Mouse (Mus musculus): ENCODE measurements around the gene Olfr1410.

Olfr1410 gene

DNA sequence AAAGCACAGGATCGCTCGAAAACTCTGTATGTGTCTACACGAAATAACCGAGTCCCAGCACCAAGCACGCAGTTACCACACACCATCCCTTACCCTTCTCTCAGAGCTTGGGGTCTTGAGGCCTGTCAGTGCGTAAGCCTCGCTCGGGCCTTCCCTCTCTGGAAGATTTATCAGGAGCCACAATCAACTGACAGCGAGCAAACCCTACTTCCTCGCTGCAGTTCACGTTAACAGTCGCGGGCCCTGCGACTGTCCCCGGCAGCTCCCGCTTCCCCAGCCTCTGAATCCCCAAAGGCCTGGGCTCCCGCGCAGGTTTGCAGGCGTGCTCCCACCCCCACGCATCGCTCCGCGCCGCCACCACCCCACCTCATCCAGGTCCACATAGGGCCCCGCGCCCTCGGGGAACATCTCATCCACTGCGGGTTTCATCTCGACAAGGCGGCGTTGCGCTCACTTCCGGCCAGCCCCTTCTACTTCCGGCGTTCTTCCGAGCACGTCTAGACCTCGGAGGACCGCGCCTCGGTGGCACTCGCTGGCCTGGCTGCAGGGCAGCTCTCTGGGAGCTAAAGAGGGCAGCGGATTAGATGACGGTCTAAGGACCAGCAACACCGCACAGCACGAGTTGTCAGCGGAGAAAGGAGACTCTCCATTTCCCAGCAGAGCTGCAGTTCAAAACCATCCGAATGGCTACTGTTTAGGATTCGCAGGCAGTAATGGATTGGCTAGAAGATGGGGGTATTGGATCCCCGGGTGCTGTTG lies 36.1 kb downstream of the Olfr1410 start, which contains the start of gene Cops9:
Gene Cops9, minus strand, starts transcription at position 472 of the 759 bp plus-strand sequence.
- DNase-seq (ENCODE audit: low spot score): peak; percentile 89

DNA sequence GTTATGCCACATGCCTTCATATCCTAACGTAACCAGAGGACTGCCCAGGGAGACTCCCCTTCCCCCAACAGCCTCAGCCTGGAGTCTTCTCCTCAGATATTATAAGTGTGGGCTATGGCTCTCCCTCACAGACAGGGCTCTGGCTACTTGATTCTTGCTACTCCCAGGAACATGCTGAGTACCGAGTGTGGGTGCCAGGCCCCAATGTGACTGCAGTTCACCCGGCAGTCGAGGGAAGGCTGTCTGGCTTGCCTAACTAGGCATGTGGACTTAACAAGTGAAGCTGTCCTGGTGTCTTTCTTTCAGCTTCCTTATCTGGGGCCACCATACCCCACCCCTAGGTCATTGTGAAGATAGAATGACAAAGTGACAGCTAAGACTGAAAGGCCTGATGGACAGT lies 38.1 kb downstream of the Olfr1410 start:
- DNase-seq (ENCODE audit: low spot score): no peak

DNA sequence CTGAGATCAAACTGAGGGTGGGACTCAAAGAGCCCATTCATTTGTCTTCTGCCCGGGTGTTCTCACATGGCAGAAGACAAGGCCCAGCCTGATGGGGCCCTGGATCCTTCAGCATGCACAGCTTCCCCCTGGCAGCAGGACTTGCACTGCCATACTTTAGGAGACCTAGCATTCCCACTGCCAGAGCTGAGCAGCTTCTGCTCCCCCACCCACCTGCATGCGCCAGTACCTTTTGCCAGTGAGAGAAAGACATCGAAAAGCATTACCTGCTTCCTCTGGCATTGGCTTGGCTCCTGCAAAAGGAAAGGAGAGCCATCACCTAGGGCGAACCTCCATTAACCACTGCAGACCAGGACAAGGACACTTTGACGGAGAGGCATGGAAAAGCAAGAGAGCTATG lies 39.3 kb downstream of the Olfr1410 start:
- no peak for DNase-seq (ENCODE audit: low spot score)

DNA sequence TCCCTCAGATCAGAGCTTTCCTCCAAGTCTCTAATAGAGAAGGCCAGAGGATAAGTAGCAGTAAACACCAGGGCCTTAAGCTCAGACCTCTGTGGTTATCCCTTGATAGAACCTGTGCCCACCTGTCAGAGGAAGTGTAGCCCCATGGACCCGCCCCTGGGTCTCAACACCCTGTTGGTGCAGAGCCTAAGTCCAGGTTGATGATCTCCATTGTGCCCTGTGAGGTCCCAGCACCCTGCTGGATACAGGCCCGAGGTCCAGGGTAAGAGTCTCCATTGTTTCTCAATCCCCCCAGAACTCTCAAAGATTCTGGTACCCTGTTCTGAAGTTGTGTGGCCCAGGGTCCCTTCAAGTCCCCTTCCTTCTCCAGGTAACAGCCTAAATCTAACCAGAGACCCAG lies 40.5 kb downstream of the Olfr1410 start:
- no peak for DNase-seq (ENCODE audit: low spot score)

- no peak for DNase-seq (ENCODE audit: low spot score)
Measured at GRCm38 (mm10) chr1:92646601-92647000, 41.0 kb downstream of the Olfr1410 start.

GRCm38 (mm10) chr1:92647026-92647425 lies 41.4 kb downstream of the Olfr1410 start:
- DNase-seq (ENCODE audit: low spot score): no peak

GRCm38 (mm10) chr1:92647752-92648151 lies 42.2 kb downstream of the Olfr1410 start:
- peak; percentile 41 for DNase-seq (ENCODE audit: low spot score)

DNA sequence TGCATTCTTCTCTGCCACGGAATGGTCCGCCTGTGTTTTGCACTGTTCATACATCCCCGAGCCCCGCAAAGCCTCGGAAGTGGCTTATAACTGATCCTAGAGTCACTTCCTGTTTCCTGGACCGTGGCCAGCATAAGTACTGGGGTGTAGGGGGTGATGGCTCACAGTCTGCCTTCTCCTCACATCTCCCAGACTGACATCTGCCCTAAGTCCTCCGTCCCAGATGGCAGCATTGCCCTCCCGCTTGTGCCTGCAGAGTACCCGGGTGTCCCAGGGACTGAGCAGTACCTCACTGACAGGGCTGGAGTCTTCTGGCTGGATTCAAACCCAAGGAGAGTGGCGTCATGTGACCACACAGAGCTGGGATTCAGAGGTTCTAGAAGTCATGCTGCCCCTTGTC lies 42.6 kb downstream of the Olfr1410 start:
- no peak for DNase-seq (ENCODE audit: low spot score)

- peak; percentile 39 for DNase-seq (ENCODE audit: low spot score)
Measured at GRCm38 (mm10) chr1:92648673-92649072, 43.1 kb downstream of the Olfr1410 start, which contains the start of gene Otos. TSS of gene Otos (minus strand) at chr1:92648841.

GRCm38 (mm10) chr1:92651467-92651866 lies 45.9 kb downstream of the Olfr1410 start:
- DNase-seq (ENCODE audit: low spot score): no peak

DNA sequence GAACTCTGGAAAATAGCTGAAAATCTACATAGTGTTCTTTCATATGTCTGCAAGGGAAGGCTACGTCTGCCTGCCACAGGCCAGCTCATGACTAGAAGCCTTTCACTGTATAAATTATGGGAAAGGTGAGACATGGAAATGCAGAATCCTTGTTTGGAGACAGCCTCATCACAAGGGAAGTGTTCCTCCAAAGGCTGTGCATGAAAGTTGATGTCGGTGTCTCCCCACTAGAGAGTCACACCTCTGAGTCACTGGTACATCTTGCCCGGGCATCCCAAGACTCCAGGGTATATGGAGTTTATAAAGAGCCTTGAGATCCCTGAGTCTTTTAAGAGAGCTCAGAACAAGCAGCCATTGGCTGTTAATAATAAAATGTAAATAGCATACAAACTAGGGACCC lies 47.6 kb downstream of the Olfr1410 start:
- DNase-seq (ENCODE audit: low spot score): no peak

DNA sequence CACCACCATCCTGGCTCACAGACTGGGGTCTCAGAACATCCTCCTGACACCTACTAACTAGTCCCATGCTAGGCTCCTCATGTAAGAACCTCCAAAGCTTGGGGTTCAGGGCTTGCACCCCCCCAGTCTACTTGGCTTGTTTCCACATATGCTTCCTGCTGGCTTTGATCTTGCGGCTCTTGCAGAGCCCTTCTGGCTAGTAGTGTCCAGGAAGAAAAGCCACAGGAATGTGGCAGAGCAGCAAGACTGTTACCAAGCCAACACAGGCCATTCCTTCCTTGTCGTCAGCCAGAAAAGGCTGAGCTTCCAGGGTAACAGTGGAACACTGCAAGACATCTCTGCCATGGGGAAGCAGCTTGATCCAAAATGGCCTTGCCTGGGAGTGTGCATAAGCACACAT lies 49.1 kb downstream of the Olfr1410 start:
- DNase-seq (ENCODE audit: low spot score): no peak

DNA sequence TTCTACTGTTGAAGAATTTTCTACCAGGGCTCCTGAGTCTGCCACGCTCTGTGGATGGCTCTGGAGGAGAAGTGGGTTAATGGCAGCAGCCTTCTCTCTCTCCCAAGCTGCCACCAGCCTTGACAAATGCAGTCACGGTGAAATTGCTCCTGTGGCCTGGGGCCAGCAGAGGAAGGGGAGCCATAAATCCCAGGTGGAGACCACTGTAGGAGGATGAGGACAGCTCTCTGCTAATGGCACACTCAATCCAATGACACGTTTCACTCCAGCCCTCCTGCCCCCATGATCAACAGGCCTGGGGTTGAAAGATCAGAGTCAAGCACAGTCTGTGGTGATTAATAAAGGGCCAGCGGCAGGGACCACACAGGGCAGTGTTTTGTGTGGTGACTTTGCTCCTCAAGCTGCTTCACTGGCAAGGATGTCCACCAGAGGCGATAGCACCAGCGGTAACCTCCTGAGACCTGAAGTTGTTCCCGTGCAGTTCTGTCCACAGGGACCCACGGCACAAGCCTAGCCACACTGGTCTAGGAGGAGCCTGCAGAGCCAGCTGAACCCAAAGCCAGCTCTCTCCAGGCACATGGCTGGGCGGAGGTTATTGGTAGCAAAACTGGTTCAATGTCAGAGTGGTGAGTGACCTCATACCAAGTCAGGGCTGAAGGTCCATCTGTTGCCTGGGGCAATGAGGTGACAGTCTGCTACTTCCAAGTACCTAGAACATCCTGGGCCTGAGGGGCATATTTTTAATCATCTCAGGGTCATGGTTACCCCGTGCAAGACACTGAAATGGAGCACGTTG lies 51.6 kb downstream of the Olfr1410 start:
- DNase-seq (ENCODE audit: low spot score): no peak

DNA sequence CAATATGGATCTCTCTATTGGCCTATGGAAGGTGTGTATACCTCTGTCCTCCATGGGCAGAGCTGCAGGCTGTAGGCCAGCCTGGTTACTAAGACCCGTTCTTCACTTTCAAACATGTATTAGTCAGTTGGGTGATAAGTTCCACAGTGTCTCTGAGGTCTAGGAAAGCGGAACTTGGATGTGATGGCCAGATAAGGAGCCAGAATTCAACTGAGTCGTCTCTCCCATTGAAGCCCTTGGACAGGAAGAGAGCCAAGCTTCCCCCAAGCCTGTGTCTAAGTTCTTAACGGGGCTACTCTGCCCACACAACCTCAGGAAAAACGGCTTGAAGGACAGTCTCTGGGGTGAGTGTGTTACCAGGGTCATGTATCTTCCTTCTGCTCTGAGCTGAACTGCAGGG lies 53.8 kb downstream of the Olfr1410 start:
- DNase-seq (ENCODE audit: low spot score): no peak

All from lung, postnatal 25 days (tissue).